Mouse (Mus musculus) midbrain, embryonic 14.5 days (tissue): Measurements from ENCODE around the gene Crtc2. TPM values are rescaled to one million over a fixed set of nuclear protein-coding genes. Genes with fewer than 3 reads are reported as not detected.
"Not testable (repeated sequence)": the region's sequence is repeated elsewhere in the genome, so short reads cannot be mapped to it uniquely, and the experiment has no call there.

Experiments
- ATAC-seq: fragments of 200-750 bp; cut with Nextera tagmentation; 2 replicates; pipeline ENCODE4 v1.8.0; 2017; ENCODE audit warnings: moderate number of reproducible peaks, moderate library complexity; ENCODE audit not compliant: low FRiP score, low TSS enrichment
- DNase-seq: peaks from one replicate; pipeline ENCODE4 v3.0.0-alpha.2; 2015
- H3K27ac ChIP-seq: fragments of 300-500 bp; sonication (generic); replicated peaks from 2 replicates; pipeline ENCODE4 v1.5.1; 2014; ENCODE audit warnings: mild to moderate bottlenecking, low read depth, low read length, moderate library complexity
- H3K27me3 ChIP-seq: fragments of 300-500 bp; sonication (generic); 2 replicates; pipeline ENCODE4 v1.6.1; 2014; ENCODE audit warnings: low read length, control low read depth, mixed read lengths; ENCODE audit not compliant: control insufficient read depth, insufficient read depth
- H3K36me3 ChIP-seq: fragments of 300-500 bp; sonication (generic); 2 replicates; pipeline ENCODE4 v1.6.1; 2014; ENCODE audit warnings: low read length, control low read depth; ENCODE audit not compliant: control insufficient read depth, insufficient read depth
- H3K4me1 ChIP-seq: fragments of 300-500 bp; sonication (generic); 2 replicates; pipeline ENCODE4 v1.6.1; 2014; ENCODE audit warnings: mild to moderate bottlenecking, antibody characterized with exemption, low read length, control low read depth; ENCODE audit not compliant: control insufficient read depth, insufficient read depth
- H3K4me2 ChIP-seq: fragments of 300-500 bp; sonication (generic); 2 replicates; pipeline ENCODE4 v1.6.1; 2014; ENCODE audit warnings: mild to moderate bottlenecking, low read length, moderate library complexity
- H3K4me3 ChIP-seq: fragments of 300-500 bp; sonication (generic); replicated peaks from 2 replicates; pipeline ENCODE4 v1.5.1; 2014; ENCODE audit warnings: low read depth, low read length
- H3K9ac ChIP-seq: fragments of 300-500 bp; sonication (generic); replicated peaks from 2 replicates; pipeline ENCODE4 v1.6.1; 2014; ENCODE audit warnings: mild to moderate bottlenecking, low read length, moderate library complexity
- H3K9me3 ChIP-seq: fragments of 300-500 bp; sonication (generic); 2 replicates; pipeline ENCODE4 v1.6.1; 2016; ENCODE audit warnings: low read length, control low read depth, mixed read lengths; ENCODE audit not compliant: control insufficient read depth
- WGBS: fragments of 180-500 bp; shearing (Covaris S2); extraction: QIAGEN DNeasy Blood & Tissue Kit; methylation state at CpG from one replicate; pipeline ENCODE4 v1.1.7; 2014; 5-methylcytosine and 5-hydroxymethylcytosine counted together
- polyA plus RNA-seq: library from polyadenylated mRNA; unstranded; fragments of >200 nt; fragmentation: Nextera tagmentation; extraction: Ambion mirVana; gene quantifications from 2 replicates; pipeline ENCODE4 v1.2.1, GENCODE M21; 2014

The Crtc2 gene
- polyA plus RNA-seq, 1 experiment from 2014 or later = 11.4 TPM

GRCm38 (mm10) chr3:90247960-90248745 lies 5.8 kb upstream of the Crtc2 start, which contains the start of gene Slc39a1:
Gene Slc39a1, plus strand, starts transcription at chr3:90248172.
- under 1% methylated on average over 44 of the region's 44 CpGs for WGBS
- Histone ChIP-seq H3K4me1 (peaks cover 15% of the 10 kb centered on the region), H3K27ac (peak within 1 kb of the TSS; percentile 80), H3K4me2 (peak within 1 kb of the TSS; percentile 83), H3K27me3 (no peaks in the 10 kb centered on the region), H3K4me3 (peak within 1 kb of the TSS; percentile 63), H3K9me3 (no peaks in the 10 kb centered on the region), H3K9ac (peak within 1 kb of the TSS; percentile 75), H3K36me3 (peaks cover 10% of the 10 kb centered on the region; the same call in 1 of the 2 replicates)
- DNase-seq = peak; percentile 98
- ATAC-seq = peak; percentile 94

- H3K9me3 ChIP-seq = no peaks in the 10 kb centered on the region
- H3K4me3 ChIP-seq = peak overlapping the region; percentile 63
- WGBS = 5% methylated on average over 10 of the region's 10 CpGs
- peak overlapping the region; percentile 75 for H3K9ac ChIP-seq
- H3K4me1 ChIP-seq = peaks cover 10% of the 10 kb centered on the region
- peak overlapping the region; percentile 83 for H3K4me2 ChIP-seq
- H3K36me3 ChIP-seq = peaks cover 10% of the 10 kb centered on the region; the same call in 1 of the 2 replicates
- H3K27me3 ChIP-seq = no peaks in the 10 kb centered on the region
- no peak for DNase-seq
- peak overlapping the region; percentile 80 for H3K27ac ChIP-seq
- ATAC-seq = no peak
Measured at GRCm38 (mm10) chr3:90248746-90249100, 5.2 kb upstream of the Crtc2 start.

GRCm38 (mm10) chr3:90250791-90251190 lies 3.2 kb upstream of the Crtc2 start:
- WGBS = 92% methylated on average over 6 of the region's 6 CpGs

GRCm38 (mm10) chr3:90251731-90252226 lies 2.2 kb upstream of the Crtc2 start:
- H3K4me1 ChIP-seq = peaks cover 16% of the 10 kb centered on the region
- peaks cover 11% of the 10 kb centered on the region for H3K36me3 ChIP-seq
- not testable (repeated sequence) for H3K9me3 ChIP-seq, ATAC-seq, H3K4me2 ChIP-seq, H3K27me3 ChIP-seq, H3K27ac ChIP-seq, DNase-seq, H3K9ac ChIP-seq, H3K4me3 ChIP-seq
- WGBS = 90% methylated on average over 10 of the region's 12 CpGs

More at GRCm38 (mm10) chr3:90250791-90251190, 3.2 kb upstream of the Crtc2 start:
- ATAC-seq (no peak), DNase-seq (no peak)
- peaks cover 16% of the 10 kb centered on the region for H3K4me1 ChIP-seq
- no peaks in the 10 kb centered on the region for H3K27me3 ChIP-seq
- H3K4me2 ChIP-seq = no peak overlapping the region
- H3K27ac ChIP-seq = no peak overlapping the region
- no peak overlapping the region for H3K9ac ChIP-seq
- H3K36me3 ChIP-seq = peaks cover 10% of the 10 kb centered on the region; the same call in 1 of the 2 replicates
- H3K9me3 ChIP-seq = no peaks in the 10 kb centered on the region
- H3K4me3 ChIP-seq = no peak overlapping the region

DNA sequence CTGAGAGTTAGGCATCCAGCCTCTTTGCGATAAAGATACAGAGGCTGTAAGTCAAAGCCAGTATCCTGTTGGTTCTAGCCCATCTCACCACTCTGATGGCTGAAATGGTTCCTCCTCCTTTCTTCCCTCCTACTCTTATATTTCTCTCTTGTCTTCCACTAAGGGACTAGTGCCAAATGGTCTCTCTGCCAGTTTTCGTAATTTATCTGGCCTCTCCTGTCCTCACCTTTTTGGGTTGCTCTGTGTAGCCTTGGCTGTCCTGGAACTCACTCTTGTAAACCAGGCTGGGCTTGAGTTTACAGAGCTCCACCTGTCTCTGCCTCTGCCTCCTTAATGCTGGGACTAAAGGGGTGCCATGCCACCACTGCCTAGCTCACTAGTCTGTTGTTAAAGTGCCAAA lies 1.3 kb upstream of the Crtc2 start:
- not testable (repeated sequence) for DNase-seq, H3K4me3 ChIP-seq, ATAC-seq, H3K27me3 ChIP-seq, H3K4me2 ChIP-seq, H3K9me3 ChIP-seq, H3K9ac ChIP-seq, H3K27ac ChIP-seq
- H3K36me3 ChIP-seq = peaks cover 19% of the 10 kb centered on the region
- peaks cover 16% of the 10 kb centered on the region for H3K4me1 ChIP-seq
- WGBS = 95% methylated on average over 2 of the region's 2 CpGs

DNA sequence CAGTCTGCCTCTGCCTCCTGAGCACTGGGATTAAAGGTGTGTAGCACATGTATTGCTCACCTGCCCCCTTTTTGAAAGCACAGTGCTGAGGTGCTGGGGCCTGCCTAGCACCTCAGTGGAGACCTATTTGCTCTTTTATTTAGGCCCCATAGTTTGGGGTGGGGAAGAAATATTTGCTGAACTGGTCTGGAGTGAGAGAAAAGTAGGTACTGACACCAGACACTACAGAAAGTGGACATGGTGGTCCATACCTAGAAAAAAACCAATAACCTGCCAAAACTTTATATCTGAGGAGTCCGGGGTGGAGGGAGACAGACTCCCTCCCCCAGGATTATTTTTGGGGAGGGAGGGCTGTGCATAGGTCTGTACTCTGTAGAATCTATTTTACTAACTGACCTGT lies 789 bp upstream of the Crtc2 start:
- H3K4me3 ChIP-seq = peak overlapping the region; percentile 92
- ATAC-seq = not testable (repeated sequence)

GRCm38 (mm10) chr3:90254419-90255193 lies 643 bp downstream of the Crtc2 start:
- Histone ChIP-seq H3K27ac (peak overlapping the region; percentile 86), H3K27me3 (no peaks in the 10 kb centered on the region), H3K4me3 (peak overlapping the region; percentile 92), H3K9me3 (no peaks in the 10 kb centered on the region), H3K36me3 (peaks cover 39% of the 10 kb centered on the region), H3K4me2 (peak overlapping the region; percentile 64), H3K9ac (peak overlapping the region; percentile 90), H3K4me1 (peaks cover 8% of the 10 kb centered on the region)
- WGBS = under 1% methylated on average over 41 of the region's 41 CpGs
- ATAC-seq (peak; percentile 71), DNase-seq (no peak)

More for the DNA sequence above, 789 bp upstream of the Crtc2 start:
- not testable (repeated sequence) for H3K27ac ChIP-seq, H3K27me3 ChIP-seq, H3K9me3 ChIP-seq, DNase-seq, H3K9ac ChIP-seq
- WGBS = 82% methylated on average over 1 of the region's 1 CpGs
- Histone ChIP-seq H3K36me3 (peaks cover 25% of the 10 kb centered on the region), H3K4me1 (peaks cover 16% of the 10 kb centered on the region), H3K4me2 (peak overlapping the region; percentile 64; the same call in 1 of the 2 replicates)

DNA sequence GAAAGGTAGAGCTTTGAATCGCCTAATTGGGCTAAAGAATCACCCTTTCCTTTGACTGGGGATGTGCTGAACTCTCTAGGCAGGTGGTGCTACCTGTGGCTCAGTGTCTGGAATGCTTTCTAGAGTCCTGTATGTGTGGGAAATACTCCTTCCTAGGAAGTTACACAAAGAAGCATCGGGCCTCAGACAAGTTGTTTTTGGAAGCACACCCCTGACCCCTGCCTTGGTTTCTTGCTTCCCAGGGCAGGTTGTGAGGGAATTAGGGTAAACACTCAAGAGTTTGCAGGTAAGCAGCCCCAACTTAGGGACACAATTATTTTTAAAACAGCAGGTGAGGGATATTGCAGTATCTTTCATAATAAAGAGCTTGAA lies 1.2 kb downstream of the Crtc2 start:
- peak overlapping the region; percentile 92 for H3K4me3 ChIP-seq
- H3K4me1 ChIP-seq = peaks cover 8% of the 10 kb centered on the region
- H3K4me2 ChIP-seq = peak overlapping the region; percentile 64
- peak overlapping the region; percentile 90 for H3K9ac ChIP-seq
- no peaks in the 10 kb centered on the region for H3K9me3 ChIP-seq
- WGBS = 29% methylated on average over 2 of the region's 2 CpGs
- H3K27me3 ChIP-seq = no peaks in the 10 kb centered on the region
- H3K27ac ChIP-seq = no peak overlapping the region
- DNase-seq (no peak), ATAC-seq (no peak)
- peaks cover 45% of the 10 kb centered on the region for H3K36me3 ChIP-seq
